Mouse (Mus musculus) regulatory T cell (primary cell): ENCODE results near the gene Cdh4.

Source experiments
- in situ Hi-C: fragments of 300-600 bp; cut with MboI, MseI; formaldehyde crosslinking; loops from one replicate; pipeline ENCODE4 v1.15.1; 2025; ENCODE audit warnings: high pct_unique_total_duplicates

Cdh4 gene

GRCm38 (mm10) chr2:179931741-179932140 lies 489.5 kb downstream of the Cdh4 start:
- in situ Hi-C loops: no loop called here

- in situ Hi-C loops: no loop called here
Measured at GRCm38 (mm10) chr2:179934165-179934564, 491.9 kb downstream of the Cdh4 start.

GRCm38 (mm10) chr2:179937091-179937490 lies 494.9 kb downstream of the Cdh4 start:
- in situ Hi-C loops: no loop called here

- in situ Hi-C loops: no loop called here
Measured at GRCm38 (mm10) chr2:179941696-179942095, 499.5 kb downstream of the Cdh4 start.

- in situ Hi-C loops: no loop called here
Measured at GRCm38 (mm10) chr2:179945051-179945450, 502.8 kb downstream of the Cdh4 start.

GRCm38 (mm10) chr2:179946496-179946895 lies 504.3 kb downstream of the Cdh4 start:
- in situ Hi-C loops: no loop called here

- in situ Hi-C loops: no loop called here
Measured at GRCm38 (mm10) chr2:179947607-179948006, 505.4 kb downstream of the Cdh4 start.

- in situ Hi-C loops: no loop called here
Measured at GRCm38 (mm10) chr2:179948820-179949219, 506.6 kb downstream of the Cdh4 start.
